Mouse (Mus musculus): ENCODE results near the gene Cyb561.

Gene Cyb561

GRCm38 (mm10) chr11:105922769-105923663, 30.1 kb downstream of the Cyb561 start:
- CTCF ChIA-PET: no interaction called here

- CTCF ChIA-PET: no interaction called here
Measured at GRCm38 (mm10) chr11:105921275-105921674, 31.9 kb downstream of the Cyb561 start.

GRCm38 (mm10) chr11:105920836-105921235, 32.3 kb downstream of the Cyb561 start:
- CTCF ChIA-PET: no interaction called here

GRCm38 (mm10) chr11:105920098-105920785, 32.9 kb downstream of the Cyb561 start:
- CTCF ChIA-PET: no interaction called here

GRCm38 (mm10) chr11:105913580-105913979, 39.6 kb downstream of the Cyb561 start:
- CTCF ChIA-PET: no interaction called here

- CTCF ChIA-PET: interaction anchor here (0.9 to 1.3 kb wide), 2 partner anchors 16 to 548 kb away, joined by 3 read pairs; no protein-coding TSS in a partner anchor
Measured at GRCm38 (mm10) chr11:105911592-105912375, 41.4 kb downstream of the Cyb561 start.

GRCm38 (mm10) chr11:105911149-105911548, 42.0 kb downstream of the Cyb561 start:
- CTCF ChIA-PET: interaction anchor here (0.9 kb wide), 1 partner anchor 16 kb away, joined by 3 read pairs; no protein-coding TSS in a partner anchor

- CTCF ChIA-PET: no interaction called here
Measured at GRCm38 (mm10) chr11:105909617-105910016, 43.5 kb downstream of the Cyb561 start.

- CTCF ChIA-PET: no interaction called here
Measured at GRCm38 (mm10) chr11:105908926-105909325, 44.2 kb downstream of the Cyb561 start.

- CTCF ChIA-PET: no interaction called here
Measured at GRCm38 (mm10) chr11:105907381-105907780, 45.8 kb downstream of the Cyb561 start.

GRCm38 (mm10) chr11:105905529-105906213, 47.5 kb downstream of the Cyb561 start:
- CTCF ChIA-PET: no interaction called here

GRCm38 (mm10) chr11:105902956-105903355, 50.2 kb downstream of the Cyb561 start:
- CTCF ChIA-PET: no interaction called here

- CTCF ChIA-PET: no interaction called here
Measured at GRCm38 (mm10) chr11:105901501-105901900, 51.6 kb downstream of the Cyb561 start.

GRCm38 (mm10) chr11:105899151-105899550, 54.0 kb downstream of the Cyb561 start:
- CTCF ChIA-PET: no interaction called here

- CTCF ChIA-PET: interaction anchor here (0.7 kb wide), 1 partner anchor 41 kb away, joined by 13 read pairs; no protein-coding TSS in a partner anchor
Measured at GRCm38 (mm10) chr11:105887281-105887680, 65.9 kb downstream of the Cyb561 start.

- CTCF ChIA-PET: no interaction called here
Measured at GRCm38 (mm10) chr11:105885558-105885957, 67.6 kb downstream of the Cyb561 start.

All from spleen, embryonic (tissue).